9 mouse cellular contexts compared by ENCODE assay signal in genomic region chrX:93297001-93297441, GRCm38 (mm10). TPM values are rescaled to one million over a fixed set of nuclear protein-coding genes. Genes with fewer than 3 reads are reported as not detected.
DNase-seq lines count a peak whose midpoint lies in the region; ATAC-seq and TF ChIP-seq lines count a peak whose summit lies in the region.
"Had no signal": no experiment of that assay in that cellular context is flagged by ENCODE, and none has a peak within 500 bp of the region (broad histone marks: within the 10 kb centered on the region; RNA-seq: fewer than 3 reads in every experiment).

No protein-coding gene starts in this region.

- 11% methylated on average over 38 of the region's 40 CpGs for WGBS in heart, embryonic 13.5 days
- 9% methylated on average over 38 of the region's 40 CpGs for WGBS in hindbrain, embryonic 11.5 days
- 14% methylated on average over 40 of the region's 40 CpGs for WGBS in midbrain, embryonic 12.5 days

- no peak overlapping the region for H3K27ac ChIP-seq in heart, embryonic 13.5 days (replicated peaks)
- no peak overlapping the region for H3K27ac ChIP-seq in ES-E14 (ENCODE audit: insufficient read depth, low read depth, low read length, poor library complexity, severe bottlenecking)
- no peak overlapping the region for H3K27ac ChIP-seq in hindbrain, embryonic 11.5 days (ENCODE audit: low read depth, low read length)
- peak overlapping the region; percentile 30; the same call in 1 of the 2 replicates for H3K27ac ChIP-seq in midbrain, embryonic 12.5 days (replicated peaks)

- peak overlapping the region; percentile 69 for H3K4me2 ChIP-seq in heart, embryonic 13.5 days
- peak overlapping the region; percentile 24 for H3K4me2 ChIP-seq in hindbrain, embryonic 11.5 days (replicated peaks; ENCODE audit: low read depth, low read length)
- H3K4me2 ChIP-seq in midbrain, embryonic 12.5 days (replicated peaks): peak overlapping the region; percentile 43

- peak overlapping the region; percentile 44 for H3K4me3 ChIP-seq in heart, embryonic 13.5 days
- peak overlapping the region; percentile 28 to 43; a peak in 3 of 4 replicates for H3K4me3 ChIP-seq in ES-E14 (ENCODE audit: insufficient read depth in 1 of 2, low read depth in 1 of 2, low read length in 2 of 2, poor library complexity in 1 of 2, severe bottlenecking in 1 of 2)
- H3K4me3 ChIP-seq in hindbrain, embryonic 11.5 days (ENCODE audit: low read depth, low read length): peak overlapping the region; percentile 13; the same call in 1 of the 2 replicates
- peak overlapping the region; percentile 24 for H3K4me3 ChIP-seq in midbrain, embryonic 12.5 days

- no peak for DNase-seq in heart, postnatal 4 days
- DNase-seq in ES-E14 (ENCODE audit: low read depth, low spot score): no peak
- peak; percentile 48 for DNase-seq in hindbrain, embryonic 11.5 days (ENCODE audit: low spot score)
- no peak for DNase-seq in cerebellum, adult 18-20 months

- no peaks in the 10 kb centered on the region for H3K9me3 ChIP-seq in heart, embryonic 13.5 days
- no peaks in the 10 kb centered on the region for H3K9me3 ChIP-seq in ES-E14 (ENCODE audit: control insufficient read depth, insufficient read depth, low read depth, low read length)
- H3K9me3 ChIP-seq in hindbrain, embryonic 11.5 days (ENCODE audit: control insufficient read depth, low read length): no peaks in the 10 kb centered on the region
- no peaks in the 10 kb centered on the region for H3K9me3 ChIP-seq in midbrain, embryonic 12.5 days

- H3K9ac ChIP-seq in heart, embryonic 13.5 days: no peak overlapping the region
- 0 out of 2 replicates have a peak overlapping the region, but pooled peaks have one; percentile 11 for H3K9ac ChIP-seq in ES-E14 (ENCODE audit: insufficient read depth, low read depth, low read length, poor library complexity, severe bottlenecking)
- no peak overlapping the region for H3K9ac ChIP-seq in hindbrain, embryonic 11.5 days (ENCODE audit: low read depth, low read length)
- no peak overlapping the region for H3K9ac ChIP-seq in midbrain, embryonic 12.5 days (replicated peaks)

- H3K36me3 ChIP-seq in heart, embryonic 13.5 days: no peaks in the 10 kb centered on the region
- no peaks in the 10 kb centered on the region for H3K36me3 ChIP-seq in ES-E14 (ENCODE audit: control insufficient read depth, insufficient read depth, low read length, poor library complexity, severe bottlenecking)
- no peaks in the 10 kb centered on the region for H3K36me3 ChIP-seq in hindbrain, embryonic 11.5 days (ENCODE audit: control insufficient read depth, insufficient read depth, low read length)
- no peaks in the 10 kb centered on the region for H3K36me3 ChIP-seq in midbrain, embryonic 12.5 days

- peaks cover 100% of the 10 kb centered on the region for H3K27me3 ChIP-seq in heart, embryonic 13.5 days (replicated peaks)
- H3K27me3 ChIP-seq in hindbrain, embryonic 11.5 days (ENCODE audit: control insufficient read depth, insufficient read depth, low read length): peaks cover 78% of the 10 kb centered on the region
- peaks cover 86% of the 10 kb centered on the region for H3K27me3 ChIP-seq in midbrain, embryonic 12.5 days

- in situ Hi-C loops in ES-E14 (cut with MboI; ENCODE audit: low sequenced_read_pairs in 2 of 2, unreplicated experiment in 2 of 2): no loop called here

- peaks cover 6% of the 10 kb centered on the region; the same call in 1 of the 2 replicates for H3K4me1 ChIP-seq in heart, embryonic 13.5 days
- no peaks in the 10 kb centered on the region for H3K4me1 ChIP-seq in ES-E14 (ENCODE audit: control insufficient read depth in 2 of 2, insufficient read depth in 2 of 2, low read length in 2 of 2, poor library complexity in 1 of 2)
- H3K4me1 ChIP-seq in hindbrain, embryonic 11.5 days (replicated peaks; ENCODE audit: control insufficient read depth, insufficient read depth, low read length): no peaks in the 10 kb centered on the region
- H3K4me1 ChIP-seq in midbrain, embryonic 12.5 days: peaks cover 17% of the 10 kb centered on the region; the same call in 1 of the 2 replicates

- ATAC-seq in heart, embryonic 13.5 days (ENCODE audit: extremely low read depth, insufficient number of reproducible peaks, low FRiP score, low TSS enrichment): no peak
- ATAC-seq in hindbrain, embryonic 11.5 days (ENCODE audit: low FRiP score): peak; percentile 68
- peak; percentile 44 for ATAC-seq in midbrain, embryonic 12.5 days (ENCODE audit: low FRiP score, low read depth)
- no peak for ATAC-seq in cerebellum, adult (ENCODE audit: insufficient number of reproducible peaks, low FRiP score, low TSS enrichment)
- no peak for ATAC-seq in monocyte, adult 5-6 weeks (replicated peaks; ENCODE audit: insufficient number of reproducible peaks, low FRiP score, low TSS enrichment, poor library complexity, severe bottlenecking)

TF ChIP-seq in ES-E14, 5 proteins besides CTCF, POLR2A, EP300 and RAD21:
- no peak for TF ChIP-seq CHD2 (IDR thresholded peaks at IDR 0.05; ENCODE audit: low read depth, low read length)
- TF ChIP-seq HCFC1 (IDR thresholded peaks at IDR 0.05; ENCODE audit: borderline replicate concordance, insufficient read depth, low read length): no peak
- TF ChIP-seq ZNF384 (IDR thresholded peaks at IDR 0.05; ENCODE audit: low read depth, low read length): no peak

RNA-seq across cellular contexts. Expression of gene Arx, which starts 10.8 kb away (rescaled TPM):
- polyA plus RNA-seq in heart, embryonic 13.5 days (2015; fragmentation: Nextera tagmentation; extraction: Ambion mirVana): not detected in 2 replicates
- total RNA-seq in heart, postnatal 4 days (2021): not detected
- 0.09 TPM in 1 of 2 replicates, not detected in the other for total RNA-seq in ES-E14 (2012; rRNA removed)
- 1.3 and 2.0 TPM in 2 replicates for polyA plus RNA-seq in hindbrain, embryonic 11.5 days (2014; fragmentation: Nextera tagmentation; extraction: Ambion mirVana)
- polyA plus RNA-seq in midbrain, embryonic 12.5 days (2016; fragmentation: Nextera tagmentation; extraction: Ambion mirVana): 13.9 and 25.5 TPM in 2 replicates
- total RNA-seq in monocyte, adult 5-6 weeks (2017): not detected in 3 replicates
- total RNA-seq: MEL had no signal

Comparison
In these comparisons a context has a peak if more than half of its experiments do, and no peak if none do; other contexts are left out.
1. ATAC-seq: peak in hindbrain, embryonic 11.5 days (single experiment) and midbrain, embryonic 12.5 days (single experiment); none in heart, embryonic 13.5 days (single experiment), cerebellum, adult (single experiment) and monocyte, adult 5-6 weeks (single experiment).
2. Peak in every context shown above with its lines, with median percentiles within 50 percentile points of each other: H3K4me2 ChIP-seq and H3K4me3 ChIP-seq.